Mouse (Mus musculus) liver, adult 2 months (tissue): ENCODE measurements around the gene Atp5d. TPM values are rescaled to one million over a fixed set of nuclear protein-coding genes. Genes with fewer than 3 reads are reported as not detected.
A peak's percentile ranks its signal among the peaks of the same experiment; 100 is the strongest.
"Not testable (repeated sequence)": the region's sequence is repeated elsewhere in the genome, so short reads cannot be mapped to it uniquely, and the experiment has no call there.

Experiments
- DNase-seq: peaks from one replicate; pipeline ENCODE4 v3.0.0-alpha.2; 2011; ENCODE audit warnings: low read depth, low spot score; ENCODE audit errors: extremely low read depth
- H3K27ac ChIP-seq: fragments of 200-500 bp; replicated peaks from 2 replicates; pipeline ENCODE4 v1.5.1; 2012; ENCODE audit warnings: low read depth, mild to moderate bottlenecking, control low read depth, inconsistent platforms, low read length; ENCODE audit not compliant: insufficient read depth
- H3K27me3 ChIP-seq: fragments of 200-500 bp; 2 replicates; pipeline ENCODE4 v1.6.1; 2012; ENCODE audit warnings: mild to moderate bottlenecking, moderate library complexity, low read length, inconsistent platforms; ENCODE audit not compliant: control insufficient read depth, insufficient read depth
- H3K36me3 ChIP-seq: fragments of 200-500 bp; 2 replicates; pipeline ENCODE4 v1.6.1; 2012; ENCODE audit warnings: low read length, inconsistent platforms; ENCODE audit not compliant: control insufficient read depth, insufficient read depth
- H3K4me1 ChIP-seq: fragments of 200-500 bp; 2 replicates; pipeline ENCODE4 v1.6.1; 2011; ENCODE audit warnings: low read length; ENCODE audit not compliant: control insufficient read depth, insufficient read depth
- H3K4me3 ChIP-seq: fragments of 200-500 bp; 2 replicates; pipeline ENCODE4 v1.5.1; 2011; ENCODE audit warnings: low read depth, mild to moderate bottlenecking, control low read depth, low read length, moderate library complexity; ENCODE audit not compliant: insufficient read depth
- H3K79me2 ChIP-seq: fragments of 200-500 bp; 2 replicates; pipeline ENCODE4 v1.6.1; 2012; ENCODE audit warnings: inconsistent platforms, mild to moderate bottlenecking, low read length, moderate library complexity; ENCODE audit not compliant: control insufficient read depth, insufficient read depth
- H3K9ac ChIP-seq: fragments of 200-500 bp; 2 replicates; pipeline ENCODE4 v1.6.1; 2012; ENCODE audit warnings: low read depth, mild to moderate bottlenecking, control low read depth, inconsistent platforms, low read length
- CTCF ChIP-seq: fragments of 200-500 bp; IDR thresholded peaks from 2 replicates; pipeline ENCODE4 v1.5.1; 2011; ENCODE audit warnings: low read depth, low read length, control low read depth
- POLR2A ChIP-seq: fragments of 200-500 bp; IDR thresholded peaks from 2 replicates; pipeline ENCODE4 v1.6.1; 2011; ENCODE audit warnings: low read length, control low read depth; ENCODE audit not compliant: insufficient read depth; ENCODE audit errors: extremely low read depth
- WGBS: fragments of 180-500 bp; shearing (Covaris S2); methylation state at CpG from one replicate; pipeline ENCODE4 v1.1.7; 2018; 5-methylcytosine and 5-hydroxymethylcytosine counted together
- polyA plus RNA-seq: library from polyadenylated mRNA; depleted of rRNA; stranded (reverse); fragments of >200 nt; gene quantifications from 2 replicates; pipeline ENCODE4 v1.2.3, GENCODE M21; 2012
- total RNA-seq: library from RNA; depleted of rRNA; stranded (reverse); fragments of >200 nt; gene quantifications from 2 replicates; pipeline ENCODE4 v1.2.3, GENCODE M21; 2014

The Atp5d gene
- total and polyA plus RNA-seq, 2 experiments, result 144 to 1,387 TPM

DNA sequence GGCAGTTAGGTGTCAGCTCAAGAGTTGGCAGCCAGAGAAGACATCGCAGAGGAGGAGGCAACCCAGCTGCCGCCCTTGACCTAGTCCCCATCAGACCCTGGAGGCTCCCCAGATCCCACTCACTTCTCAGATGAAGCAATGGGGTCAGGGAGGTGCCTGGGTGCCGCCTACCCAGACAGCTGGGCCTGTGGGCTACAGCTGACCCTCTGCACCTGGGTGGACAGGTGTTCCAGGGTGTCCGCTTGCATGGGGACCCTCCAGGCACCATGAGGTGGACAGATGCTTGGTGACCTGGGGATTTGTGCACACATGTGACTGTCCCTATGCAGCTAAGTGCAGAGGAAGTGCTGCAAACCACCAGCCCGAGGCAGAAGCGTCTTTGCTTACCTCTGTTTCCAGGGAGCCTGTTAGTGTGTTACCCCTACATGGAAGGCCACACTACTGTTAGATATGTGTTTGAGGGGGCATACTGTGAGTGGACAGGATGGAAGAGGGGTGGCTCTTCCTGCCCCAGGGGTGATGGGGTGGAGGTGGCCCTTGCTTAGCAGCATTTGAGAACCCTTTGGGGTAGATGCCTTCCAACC lies 24.4 kb downstream of the Atp5d start:
- Histone ChIP-seq H3K27me3 (no peaks in the 10 kb centered on the region), H3K4me3 (no peak overlapping the region), H3K27ac (no peak overlapping the region), H3K9ac (no peak overlapping the region), H3K79me2 (no peaks in the 10 kb centered on the region), H3K4me1 (peaks cover 25% of the 10 kb centered on the region), H3K36me3 (no peaks in the 10 kb centered on the region)
- no peak for TF ChIP-seq POLR2A
- TF ChIP-seq CTCF, result no peak
- 82% methylated on average over 6 of the region's 6 CpGs for WGBS
- no peak for DNase-seq

- Histone ChIP-seq H3K27me3 (no peaks in the 10 kb centered on the region), H3K9ac (no peak overlapping the region), H3K36me3 (no peaks in the 10 kb centered on the region), H3K4me3 (no peak overlapping the region), H3K79me2 (no peaks in the 10 kb centered on the region), H3K27ac (no peak overlapping the region), H3K4me1 (peaks cover 21% of the 10 kb centered on the region)
- 75% methylated on average over 8 of the region's 8 CpGs for WGBS
- DNase-seq, result no peak
- no peak for TF ChIP-seq CTCF
- no peak for TF ChIP-seq POLR2A
These were observed 25.3 kb downstream of the Atp5d start for GRCm38 (mm10) chr10:80163721-80164120.

GRCm38 (mm10) chr10:80164161-80164997 lies 25.9 kb downstream of the Atp5d start:
- Histone ChIP-seq H3K27me3 (no peaks in the 10 kb centered on the region), H3K27ac (peak overlapping the region; percentile 51)

GRCm38 (mm10) chr10:80164998-80165344 lies 26.5 kb downstream of the Atp5d start:
- under 1% methylated on average over 17 of the region's 17 CpGs for WGBS
- H3K79me2 ChIP-seq, result 0 out of 2 replicates have a peak, but pooled peaks cover under 1% of the 10 kb centered on the region

More at GRCm38 (mm10) chr10:80164161-80164997, 25.9 kb downstream of the Atp5d start:
- peak overlapping the region; percentile 32; the same call in 1 of the 2 replicates for H3K4me3 ChIP-seq
- H3K9ac ChIP-seq, result peak overlapping the region; percentile 55
- DNase-seq, result no peak
- H3K79me2 ChIP-seq, result no peaks in the 10 kb centered on the region
- H3K4me1 ChIP-seq, result peaks cover 15% of the 10 kb centered on the region
- TF ChIP-seq CTCF (no peak), POLR2A (no peak)
- H3K36me3 ChIP-seq, result no peaks in the 10 kb centered on the region
- 10% methylated on average over 44 of the region's 44 CpGs for WGBS

DNA sequence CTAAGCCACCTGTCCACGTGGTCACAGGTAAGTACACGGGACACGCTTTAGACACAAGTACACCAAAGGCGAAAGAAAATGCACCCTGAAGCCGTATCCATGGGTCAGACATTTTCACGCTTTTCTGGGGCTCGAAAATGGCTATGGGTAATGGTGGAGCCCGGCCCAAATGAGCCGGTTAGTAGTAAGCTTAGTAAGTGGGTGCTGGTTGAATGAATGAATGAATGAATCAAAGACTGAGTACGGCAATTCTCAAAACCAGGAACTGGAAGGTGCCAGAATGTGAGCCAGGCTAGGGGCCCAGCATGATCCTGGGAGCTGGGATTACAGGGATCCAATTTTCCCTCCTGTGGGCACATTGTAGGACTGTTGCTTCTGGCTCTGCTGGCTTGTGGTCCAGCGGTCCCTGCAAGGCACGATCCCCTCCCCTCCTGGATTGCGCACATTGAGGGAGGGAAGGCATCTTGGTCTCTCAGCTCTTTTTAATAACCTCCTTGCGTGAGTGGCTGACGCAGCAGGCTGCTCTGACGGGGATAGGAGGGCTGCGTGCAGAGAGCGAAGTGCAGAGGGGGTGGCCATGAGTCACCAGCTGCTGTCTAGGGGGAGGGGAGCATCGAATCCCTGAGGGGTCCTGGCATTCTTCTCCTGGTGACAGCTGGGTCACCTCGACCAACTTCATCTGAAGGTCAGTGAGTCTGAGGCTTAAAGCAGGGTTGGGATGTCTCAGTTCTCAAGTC lies 27.1 kb downstream of the Atp5d start, which contains the start of gene Cirbp:
Gene Cirbp (plus strand): TSS at position 594 of the 737 bp plus-strand sequence.
- H3K4me3 ChIP-seq, result peak within 1 kb of the TSS; percentile 32; the same call in 1 of the 2 replicates
- no peaks in the 10 kb centered on the region; the same call in none of the 2 replicates for H3K36me3 ChIP-seq
- H3K27ac ChIP-seq, result peak within 1 kb of the TSS; percentile 51
- peaks cover 6% of the 10 kb centered on the region; the same call in 1 of the 2 replicates for H3K79me2 ChIP-seq
- TF ChIP-seq CTCF (no peak), POLR2A (no peak)
- H3K4me1 ChIP-seq, result peaks cover 8% of the 10 kb centered on the region
- no peaks in the 10 kb centered on the region for H3K27me3 ChIP-seq
- H3K9ac ChIP-seq, result peak within 1 kb of the TSS; percentile 55
- no peak for DNase-seq
- WGBS, result 26% methylated on average over 20 of the region's 20 CpGs

More at GRCm38 (mm10) chr10:80164998-80165344, 26.5 kb downstream of the Atp5d start:
- TF ChIP-seq CTCF (no peak), POLR2A (no peak)
- Histone ChIP-seq H3K4me1 (peaks cover 13% of the 10 kb centered on the region), H3K4me3 (peak overlapping the region; percentile 32; the same call in 1 of the 2 replicates), H3K36me3 (no peaks in the 10 kb centered on the region; the same call in 1 of the 2 replicates), H3K27me3 (no peaks in the 10 kb centered on the region), H3K9ac (peak overlapping the region; percentile 55), H3K27ac (peak overlapping the region; percentile 51)
- DNase-seq, result peak; percentile 88

DNA sequence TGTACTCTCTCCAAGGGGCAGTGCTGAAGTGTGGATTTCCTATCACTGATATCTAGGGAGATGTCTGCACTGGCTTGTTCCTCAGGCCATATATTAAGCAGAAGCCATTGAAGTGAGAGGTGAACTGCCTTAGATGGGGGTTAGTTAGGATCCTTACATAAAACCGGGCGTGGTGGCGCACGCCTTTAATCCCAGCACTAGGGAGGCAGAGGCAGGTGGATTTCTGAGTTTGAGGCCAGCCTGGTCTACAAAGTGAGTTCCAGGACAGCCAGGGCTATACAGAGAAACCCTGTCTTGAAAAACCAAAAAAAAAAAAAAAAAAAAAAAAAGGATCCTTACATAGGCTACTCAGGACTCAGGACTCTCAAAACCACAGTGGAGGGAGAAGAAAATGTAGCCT lies 27.7 kb downstream of the Atp5d start:
- H3K36me3 ChIP-seq, H3K9ac ChIP-seq, H3K27ac ChIP-seq, H3K79me2 ChIP-seq, H3K4me1 ChIP-seq, H3K4me3 ChIP-seq, DNase-seq, H3K27me3 ChIP-seq: not testable (repeated sequence)
- 95% methylated on average over 4 of the region's 4 CpGs for WGBS
